ENCODE assay signal across 14 mouse cellular contexts in the genomic region with DNA sequence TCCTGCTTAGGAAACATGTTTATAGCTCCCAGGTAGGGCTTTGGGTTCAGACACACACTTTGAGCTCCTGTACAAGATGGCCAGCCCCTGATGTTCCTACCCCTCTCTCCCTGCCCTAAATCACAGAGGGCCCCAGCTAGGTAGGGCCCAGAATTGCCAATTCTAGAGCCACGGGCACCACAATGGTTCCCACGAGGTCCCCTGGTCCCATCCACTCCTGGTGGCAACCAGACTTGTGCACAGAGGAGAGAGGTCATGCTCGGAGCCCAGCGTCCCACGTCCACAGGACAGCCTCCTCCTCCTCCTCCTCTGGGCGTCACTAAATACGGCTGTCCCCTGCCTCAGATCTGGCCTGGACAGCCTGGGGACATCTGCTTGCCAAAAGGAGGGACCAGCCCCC. TPM values are rescaled to one million over a fixed set of nuclear protein-coding genes. Genes with fewer than 3 reads are reported as not detected.
DNase-seq lines count a peak whose midpoint lies in the region; ATAC-seq lines count a peak whose summit lies in the region.
"Had no signal": no experiment of that assay in that cellular context is flagged by ENCODE, and none has a peak within 500 bp of the region (broad histone marks: within the 10 kb centered on the region; RNA-seq: fewer than 3 reads in every experiment).

No protein-coding gene starts in this region.

- WGBS in neural tube, embryonic 11.5 days, result 65% methylated on average over 7 of the region's 7 CpGs
- WGBS in hindbrain, embryonic 11.5 days, result 59% methylated on average over 7 of the region's 7 CpGs
- 61% methylated on average over 7 of the region's 7 CpGs for WGBS in midbrain, embryonic 11.5 days

- no peak overlapping the region for H3K9ac ChIP-seq in neural tube, embryonic 11.5 days (ENCODE audit: low read length)
- peak overlapping the region; percentile 7; the same call in 1 of the 2 replicates for H3K9ac ChIP-seq in hindbrain, embryonic 11.5 days (ENCODE audit: low read depth, low read length)
- peak overlapping the region; percentile 41 for H3K9ac ChIP-seq in midbrain, embryonic 11.5 days (ENCODE audit: low read length)
- H3K9ac ChIP-seq: heart, embryonic 15.5 days; liver, embryonic 15.5 days had no signal

- H3K36me3 ChIP-seq in neural tube, embryonic 11.5 days (ENCODE audit: control insufficient read depth, insufficient read depth, low read length), result peaks cover 6% of the 10 kb centered on the region; the same call in 1 of the 2 replicates
- peaks cover 3% of the 10 kb centered on the region; the same call in 1 of the 2 replicates for H3K36me3 ChIP-seq in hindbrain, embryonic 11.5 days (ENCODE audit: control insufficient read depth, insufficient read depth, low read length)
- H3K36me3 ChIP-seq in midbrain, embryonic 11.5 days (ENCODE audit: control insufficient read depth, insufficient read depth, low read length), result peaks cover 23% of the 10 kb centered on the region
- H3K36me3 ChIP-seq: heart, embryonic 15.5 days; liver, embryonic 15.5 days had no signal

- ATAC-seq in neural tube, embryonic 11.5 days (ENCODE audit: insufficient read depth, low FRiP score, low TSS enrichment), result no peak
- ATAC-seq in hindbrain, embryonic 11.5 days (ENCODE audit: low FRiP score), result no peak
- no peak for ATAC-seq in midbrain, embryonic 11.5 days (ENCODE audit: low FRiP score)
- ATAC-seq: activated CD4-positive, CD25-positive, alpha-beta regulatory T cell, adult 4 months; intestine, embryonic 16.5 days had no signal

- no peaks in the 10 kb centered on the region for H3K9me3 ChIP-seq in neural tube, embryonic 11.5 days (ENCODE audit: control insufficient read depth, low read length)
- H3K9me3 ChIP-seq in hindbrain, embryonic 11.5 days (ENCODE audit: control insufficient read depth, low read length), result no peaks in the 10 kb centered on the region
- no peaks in the 10 kb centered on the region for H3K9me3 ChIP-seq in midbrain, embryonic 11.5 days (ENCODE audit: control insufficient read depth, low read length)
- H3K9me3 ChIP-seq: heart, embryonic 15.5 days; liver, embryonic 15.5 days had no signal

- peak overlapping the region; percentile 70 for H3K27ac ChIP-seq in neural tube, embryonic 11.5 days (ENCODE audit: low read depth, low read length)
- H3K27ac ChIP-seq in hindbrain, embryonic 11.5 days (ENCODE audit: low read depth, low read length), result peak overlapping the region; percentile 82
- peak overlapping the region; percentile 81 for H3K27ac ChIP-seq in midbrain, embryonic 11.5 days (ENCODE audit: low read depth, low read length)
- H3K27ac ChIP-seq: macrophage had no signal

- no peak overlapping the region for H3K4me3 ChIP-seq in neural tube, embryonic 11.5 days (ENCODE audit: low read depth, low read length)
- no peak overlapping the region for H3K4me3 ChIP-seq in hindbrain, embryonic 11.5 days (ENCODE audit: low read depth, low read length)
- H3K4me3 ChIP-seq in midbrain, embryonic 11.5 days (ENCODE audit: low read depth, low read length), result no peak overlapping the region
- H3K4me3 ChIP-seq: heart, embryonic 15.5 days; liver, embryonic 15.5 days had no signal

- no peaks in the 10 kb centered on the region for H3K27me3 ChIP-seq in neural tube, embryonic 11.5 days (ENCODE audit: control insufficient read depth, insufficient read depth, low read length)
- no peaks in the 10 kb centered on the region for H3K27me3 ChIP-seq in hindbrain, embryonic 11.5 days (ENCODE audit: control insufficient read depth, insufficient read depth, low read length)
- H3K27me3 ChIP-seq in midbrain, embryonic 11.5 days (ENCODE audit: control insufficient read depth, insufficient read depth, low read length), result no peaks in the 10 kb centered on the region
- H3K27me3 ChIP-seq: liver, embryonic 15.5 days had no signal

- peaks cover 46% of the 10 kb centered on the region for H3K4me1 ChIP-seq in neural tube, embryonic 11.5 days (ENCODE audit: control insufficient read depth, insufficient read depth, low read length)
- H3K4me1 ChIP-seq in hindbrain, embryonic 11.5 days (replicated peaks; ENCODE audit: control insufficient read depth, insufficient read depth, low read length), result peaks cover 28% of the 10 kb centered on the region
- peaks cover 76% of the 10 kb centered on the region for H3K4me1 ChIP-seq in midbrain, embryonic 11.5 days (ENCODE audit: control insufficient read depth, insufficient read depth, low read length)

- no peak for DNase-seq in neural tube, embryonic 11.5 days (ENCODE audit: low spot score)
- no peak for DNase-seq in neural tube, embryonic 10.5 days (ENCODE audit: extremely low spot score, low spot score)
- no peak for DNase-seq in hindbrain, embryonic 11.5 days (ENCODE audit: low spot score)
- DNase-seq in midbrain, embryonic 11.5 days (ENCODE audit: low spot score, missing footprints), result peak; percentile 89
- DNase-seq in lung, adult 18-20 months, result no peak
- DNase-seq in left cerebral cortex, adult 11 months (ENCODE audit: low spot score), result no peak
- DNase-seq in thymus, postnatal 25 days, result no peak
- DNase-seq: cerebellum, adult 11 months; right cerebral cortex, adult 18-20 months had no signal

- H3K4me2 ChIP-seq in neural tube, embryonic 11.5 days (ENCODE audit: low read depth), result no peak overlapping the region
- no peak overlapping the region for H3K4me2 ChIP-seq in hindbrain, embryonic 11.5 days (replicated peaks; ENCODE audit: low read depth, low read length)
- peak overlapping the region; percentile 3; the same call in 1 of the 2 replicates for H3K4me2 ChIP-seq in midbrain, embryonic 11.5 days
- H3K4me2 ChIP-seq: liver, embryonic 15.5 days had no signal

RNA-seq across cellular contexts. Expression of gene Cryba4, which starts 36.0 kb away (rescaled TPM):
- polyA plus RNA-seq in neural tube, embryonic 11.5 days (2014; fragmentation: Nextera tagmentation; extraction: Ambion mirVana), result 0.53 and 1.3 TPM in 2 replicates
- 1.4 and 1.9 TPM in 2 replicates for polyA plus RNA-seq in hindbrain, embryonic 11.5 days (2014; fragmentation: Nextera tagmentation; extraction: Ambion mirVana)
- polyA plus RNA-seq in midbrain, embryonic 11.5 days (2014; fragmentation: Nextera tagmentation; extraction: Ambion mirVana), result 0.52 and 2.0 TPM in 2 replicates
- polyA plus RNA-seq: activated CD4-positive, CD25-positive, alpha-beta regulatory T cell, adult 4 months had no signal

RNA-seq across cellular contexts. Expression of gene Crybb1, which starts 39.3 kb away (rescaled TPM):
- polyA plus RNA-seq in neural tube, embryonic 11.5 days (2014; fragmentation: Nextera tagmentation; extraction: Ambion mirVana), result 0.53 and 0.90 TPM in 2 replicates
- 0.59 and 0.88 TPM in 2 replicates for polyA plus RNA-seq in hindbrain, embryonic 11.5 days (2014; fragmentation: Nextera tagmentation; extraction: Ambion mirVana)
- 0.29 and 0.84 TPM in 2 replicates for polyA plus RNA-seq in midbrain, embryonic 11.5 days (2014; fragmentation: Nextera tagmentation; extraction: Ambion mirVana)
- polyA plus RNA-seq: activated CD4-positive, CD25-positive, alpha-beta regulatory T cell, adult 4 months; macrophage had no signal
